Mouse (Mus musculus) adrenal gland, postnatal 14 days (tissue): Measurements from ENCODE around the gene Strip2. TPM values are rescaled to one million over a fixed set of nuclear protein-coding genes. Genes with fewer than 3 reads are reported as not detected.

ENCODE experiments used
- DNase-seq: peaks from one replicate; pipeline ENCODE4 v3.0.0; 2021; ENCODE audit warnings: mixed read lengths
- long read RNA-seq, 2 experiments: library from polyadenylated mRNA; stranded (forward); transcript quantifications; one replicate each; pipeline ENCODE4 v2.0.0; 2021
- total RNA-seq: library from RNA; stranded (reverse); gene quantifications from 2 replicates; pipeline ENCODE4 v1.2.3, GENCODE M21; 2021

Gene Strip2
- total RNA-seq = 1.5 and 2.0 TPM in 2 replicates
- long read RNA-seq, experiment 1 = 0 reads
- long read RNA-seq, experiment 2, partial matches to known transcripts = 1 of 1 reads
- long read RNA-seq, experiment 2, other reads (novel, unspliced or antisense) = 0 of 1 reads

- DNase-seq = peak; percentile 97
Observed at GRCm38 (mm10) chr6:29916530-29917382, at the start of gene Strip2. Strip2 (plus strand) TSS chr6:29917012.

- no peak for DNase-seq
Observed at GRCm38 (mm10) chr6:29868341-29868895, 48.4 kb upstream of the Strip2 start.

- DNase-seq = no peak
Observed at GRCm38 (mm10) chr6:29873654-29874053, 43.2 kb upstream of the Strip2 start.

DNA sequence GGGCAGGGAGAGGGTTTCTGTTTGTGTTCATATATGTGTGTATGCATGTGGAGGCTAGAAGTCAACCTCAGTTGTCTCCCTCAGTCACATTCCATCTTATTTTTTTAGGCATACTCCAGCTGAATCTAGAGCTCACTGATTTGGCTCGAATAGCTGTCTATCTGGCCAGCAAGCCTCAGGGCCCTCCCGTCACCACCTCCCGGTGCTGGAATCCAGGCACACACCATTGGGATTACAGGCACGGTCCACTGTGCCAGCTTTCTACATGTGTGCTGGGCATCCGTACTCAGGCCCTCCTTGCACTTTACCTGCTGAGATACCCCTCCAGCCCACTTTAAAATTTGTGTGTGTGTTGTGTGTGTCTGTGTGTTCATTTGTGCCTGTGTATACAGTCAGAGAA lies 41.2 kb upstream of the Strip2 start:
- peak; percentile 34 for DNase-seq

DNA sequence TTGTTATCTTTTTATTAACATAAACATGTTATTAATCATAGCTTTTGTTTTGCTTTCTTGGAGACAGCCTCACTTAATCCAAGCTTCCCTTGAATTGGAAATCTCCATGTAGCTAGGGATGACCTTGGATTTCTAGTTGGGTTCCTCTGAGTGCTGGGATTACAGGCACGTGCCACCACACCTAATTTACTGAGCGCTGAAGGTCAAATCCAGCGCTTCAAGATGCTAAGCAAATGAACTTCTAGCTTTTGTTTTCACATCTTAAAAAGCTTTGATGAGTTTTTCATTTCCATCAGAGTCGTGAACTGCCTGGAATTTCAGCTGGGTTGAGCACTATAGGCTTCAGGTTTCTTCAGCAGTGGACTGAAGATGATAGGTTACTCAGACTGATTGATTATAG lies 40.0 kb upstream of the Strip2 start:
- DNase-seq = no peak

- DNase-seq = no peak
Observed at GRCm38 (mm10) chr6:29879579-29879978, 37.2 kb upstream of the Strip2 start.

- DNase-seq = no peak
Observed at GRCm38 (mm10) chr6:29880796-29881195, 36.0 kb upstream of the Strip2 start.

- no peak for DNase-seq
Observed at GRCm38 (mm10) chr6:29881936-29882335, 34.9 kb upstream of the Strip2 start.

- no peak for DNase-seq
Observed at GRCm38 (mm10) chr6:29882870-29883269, 33.9 kb upstream of the Strip2 start.

GRCm38 (mm10) chr6:29891151-29891550 lies 25.7 kb upstream of the Strip2 start:
- DNase-seq = no peak

GRCm38 (mm10) chr6:29896976-29897375 lies 19.8 kb upstream of the Strip2 start:
- DNase-seq = no peak

GRCm38 (mm10) chr6:29901450-29901849 lies 15.4 kb upstream of the Strip2 start:
- DNase-seq = no peak

DNA sequence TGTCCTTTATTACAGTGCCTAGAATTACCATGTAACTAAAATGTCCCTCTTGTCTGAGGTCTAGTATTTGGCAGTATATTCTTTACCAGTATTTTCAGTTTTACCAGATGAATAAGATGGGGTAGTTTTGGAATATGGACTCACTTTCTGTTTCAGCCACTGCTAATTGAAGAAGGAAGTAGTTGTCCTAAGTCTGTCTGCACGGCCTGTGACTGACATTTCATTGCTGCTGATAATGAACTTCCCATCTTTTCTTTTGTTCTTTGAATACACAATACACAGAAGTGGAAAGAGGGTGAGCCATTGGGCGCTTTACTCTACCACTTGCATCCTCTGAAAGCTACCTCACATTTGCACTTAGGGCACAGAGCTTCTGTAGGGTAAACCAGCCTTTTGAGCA lies 14.6 kb upstream of the Strip2 start:
- no peak for DNase-seq

- no peak for DNase-seq
Observed at GRCm38 (mm10) chr6:29903343-29903914, 13.4 kb upstream of the Strip2 start.

DNA sequence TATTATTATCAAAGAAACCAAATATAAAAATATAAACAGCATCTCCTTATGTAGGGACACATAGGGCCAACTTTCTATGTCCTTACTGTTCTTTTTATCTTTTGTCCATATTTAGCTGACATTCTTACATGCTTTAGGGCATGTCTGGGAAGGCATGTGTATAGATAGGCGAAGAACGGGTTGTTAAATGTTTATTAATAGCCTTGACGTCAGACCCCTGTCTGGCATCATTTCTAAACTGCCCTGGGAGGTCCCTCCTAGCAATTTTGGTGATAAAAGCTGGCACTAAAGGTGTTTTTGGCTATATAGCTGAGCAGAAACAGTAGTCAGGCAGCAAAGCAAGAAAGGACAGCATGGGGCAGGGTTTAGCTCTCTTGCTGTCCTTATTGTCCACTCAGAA lies 12.5 kb upstream of the Strip2 start:
- no peak for DNase-seq

DNA sequence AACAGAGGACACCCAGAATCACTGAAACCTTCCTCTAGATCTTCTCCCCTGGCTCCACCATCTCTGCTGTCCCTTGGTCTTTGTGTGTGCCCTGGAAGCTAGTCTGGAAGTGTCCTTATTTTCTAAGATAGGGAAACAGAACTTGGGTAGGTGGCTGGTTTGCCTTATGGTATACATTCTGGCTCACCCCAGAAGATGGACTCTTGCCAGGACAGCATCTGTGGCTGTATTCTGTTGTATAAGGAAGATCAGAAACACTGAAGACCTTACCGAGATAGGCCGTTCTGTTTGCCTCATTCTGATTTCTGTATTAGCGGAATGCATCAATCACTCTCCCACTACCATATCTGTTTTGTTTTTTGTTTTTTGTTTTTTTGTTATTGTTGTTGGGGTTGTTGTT lies 6.2 kb upstream of the Strip2 start:
- DNase-seq = no peak

- no peak for DNase-seq
Observed at GRCm38 (mm10) chr6:29913673-29914072, 3.1 kb upstream of the Strip2 start.

DNA sequence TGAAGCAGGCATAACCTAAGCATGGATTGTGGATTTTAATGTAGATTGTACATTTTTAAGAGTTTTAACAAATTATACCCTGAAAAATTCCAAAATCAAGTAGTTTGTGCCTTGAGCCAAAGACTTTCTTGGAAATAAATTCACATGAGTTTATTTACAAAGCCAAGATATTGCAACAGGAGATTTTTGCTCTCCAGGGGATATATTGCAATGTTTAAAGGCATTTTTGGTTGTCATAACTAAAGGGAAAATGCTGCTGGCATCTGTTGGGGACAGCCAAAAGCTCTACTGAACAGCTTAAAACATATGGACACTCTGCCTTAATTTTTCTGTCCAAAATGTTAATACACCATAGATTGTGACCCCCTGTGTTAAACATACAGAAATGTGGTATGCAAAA lies 2.7 kb upstream of the Strip2 start:
- DNase-seq = no peak

DNA sequence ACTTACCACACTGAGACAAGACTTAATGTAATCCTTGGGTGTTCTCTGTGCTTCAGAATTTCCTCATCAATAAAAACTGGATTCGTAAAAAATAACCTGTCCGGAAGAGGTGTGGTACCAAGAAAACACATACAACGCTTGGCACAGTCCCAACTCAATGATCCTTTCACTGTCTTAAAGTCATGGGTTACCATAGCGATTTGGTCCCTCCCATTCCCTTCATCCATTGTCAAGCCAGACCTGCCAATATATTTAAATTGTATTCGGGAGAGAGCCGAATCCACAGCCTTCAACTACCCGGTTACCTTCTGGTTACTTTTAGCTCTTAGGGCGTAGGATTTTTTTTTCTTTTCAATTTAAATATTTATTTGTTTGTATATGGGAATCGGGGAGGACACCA lies 976 bp upstream of the Strip2 start:
- DNase-seq = no peak

- DNase-seq = no peak
Observed at GRCm38 (mm10) chr6:29917383-29917720, 540 bp downstream of the Strip2 start.

DNA sequence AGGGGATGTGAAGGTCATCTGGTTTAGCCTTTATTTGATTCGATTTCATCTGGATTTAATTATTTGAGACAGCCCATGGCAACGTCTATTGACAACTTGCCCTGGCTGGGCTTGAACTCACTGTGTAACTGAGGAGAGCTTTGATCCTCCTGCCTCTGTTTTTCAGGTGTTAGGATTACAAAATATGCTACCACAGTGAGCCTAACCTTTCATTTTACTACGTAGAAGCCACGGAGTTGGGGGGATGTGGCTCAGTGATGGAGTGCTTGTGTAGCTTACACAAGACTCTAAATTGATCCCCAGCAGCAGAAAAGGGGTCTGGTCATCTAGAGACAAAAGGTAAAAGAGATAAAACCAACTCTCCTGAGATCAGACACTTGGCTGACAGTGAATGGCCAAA lies 1.1 kb downstream of the Strip2 start:
- no peak for DNase-seq

DNA sequence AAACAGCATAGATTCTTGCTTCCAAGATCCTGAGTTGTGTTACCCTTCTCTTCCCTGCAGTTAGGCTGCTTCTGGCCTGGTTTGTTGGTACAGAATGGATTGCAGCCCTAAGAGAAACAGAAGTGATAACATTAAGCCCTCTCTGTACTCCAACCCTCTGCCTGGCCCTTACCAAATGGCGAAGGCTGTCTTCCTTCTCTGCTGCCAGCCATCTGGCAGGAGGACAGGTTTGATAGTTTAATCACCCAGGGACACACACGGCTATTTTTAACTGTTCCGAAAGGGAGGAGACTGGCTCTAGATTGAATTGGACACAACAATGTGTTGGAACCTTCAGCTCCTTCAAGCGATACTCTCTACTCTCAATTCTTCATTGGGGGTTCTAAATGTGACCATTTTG lies 6.7 kb downstream of the Strip2 start:
- peak; percentile 77 for DNase-seq

DNA sequence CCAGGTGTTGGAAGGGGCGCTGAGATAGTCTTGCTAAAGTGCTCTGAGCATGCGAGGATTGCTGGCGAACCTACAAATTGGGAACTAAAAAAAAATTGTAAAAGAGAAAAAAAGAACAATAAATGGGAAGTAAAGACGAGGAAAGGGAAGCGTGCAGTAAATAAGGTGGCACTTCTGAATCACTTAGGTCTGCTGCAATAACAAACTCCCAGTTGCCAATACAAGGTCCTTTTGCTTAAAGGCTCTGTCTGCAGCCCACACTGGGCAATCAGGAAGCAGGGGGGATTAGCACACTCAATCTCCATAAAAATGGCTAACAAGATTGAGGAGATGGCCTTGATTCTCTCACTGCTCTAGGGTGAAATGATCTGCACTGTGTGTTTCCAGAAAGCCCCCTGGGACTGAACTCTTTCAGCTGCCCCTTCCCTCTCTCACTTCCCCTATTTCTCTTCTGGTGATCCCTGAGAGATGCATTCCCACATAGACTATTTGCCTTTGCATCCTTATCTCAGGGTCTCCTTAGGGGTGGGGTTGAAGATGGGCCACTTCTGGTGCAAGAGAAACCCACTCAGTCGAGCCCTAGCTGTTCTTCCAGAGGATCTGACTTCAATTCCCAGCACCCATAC lies 8.9 kb downstream of the Strip2 start:
- DNase-seq = no peak
